Mouse (Mus musculus): ENCODE measurements around the gene Agmat.
"Not testable (repeated sequence)": the region's sequence is repeated elsewhere in the genome, so short reads cannot be mapped to it uniquely, and the experiment has no call there.

Agmat gene

GRCm38 (mm10) chr4:141736856-141737255, 9.6 kb upstream of the Agmat start:
- DNase-seq = no peak

- no peak for DNase-seq
Measured at GRCm38 (mm10) chr4:141738015-141738414, 8.5 kb upstream of the Agmat start.

- DNase-seq = no peak
Measured at GRCm38 (mm10) chr4:141741856-141742255, 4.6 kb upstream of the Agmat start.

- no peak for DNase-seq
Measured at GRCm38 (mm10) chr4:141742381-141742780, 4.1 kb upstream of the Agmat start.

- DNase-seq = no peak
Measured at GRCm38 (mm10) chr4:141749557-141749956, 3.1 kb downstream of the Agmat start.

- DNase-seq = no peak
Measured at GRCm38 (mm10) chr4:141750826-141751225, 4.4 kb downstream of the Agmat start.

GRCm38 (mm10) chr4:141751419-141752075, 5.1 kb downstream of the Agmat start:
- no peak for DNase-seq

GRCm38 (mm10) chr4:141752076-141752421, 5.6 kb downstream of the Agmat start:
- DNase-seq = no peak

- no peak for DNase-seq
Measured at GRCm38 (mm10) chr4:141755375-141755930, 9.0 kb downstream of the Agmat start.

GRCm38 (mm10) chr4:141757124-141757523, 10.7 kb downstream of the Agmat start:
- DNase-seq = no peak

- no peak for DNase-seq
Measured at GRCm38 (mm10) chr4:141758874-141759542, 12.5 kb downstream of the Agmat start.

GRCm38 (mm10) chr4:141760942-141761341, 14.5 kb downstream of the Agmat start:
- no peak for DNase-seq

- no peak for DNase-seq
Measured at GRCm38 (mm10) chr4:141762102-141762598, 15.7 kb downstream of the Agmat start.

- DNase-seq = no peak
Measured at GRCm38 (mm10) chr4:141763476-141763875, 17.0 kb downstream of the Agmat start.

- DNase-seq = no peak
Measured at GRCm38 (mm10) chr4:141765008-141765407, 18.5 kb downstream of the Agmat start.

GRCm38 (mm10) chr4:141766316-141766667, 19.8 kb downstream of the Agmat start:
- DNase-seq = no peak

- peak; percentile 24 to 25 for DNase-seq
Measured at GRCm38 (mm10) chr4:141766668-141767352, 20.3 kb downstream of the Agmat start.

- DNase-seq = peak; percentile 69 to 72
Measured at GRCm38 (mm10) chr4:141767353-141768036, 21.0 kb downstream of the Agmat start.

- DNase-seq = no peak
Measured at GRCm38 (mm10) chr4:141769501-141770160, 23.2 kb downstream of the Agmat start.

GRCm38 (mm10) chr4:141771823-141772222, 25.4 kb downstream of the Agmat start:
- no peak for DNase-seq

- DNase-seq = not testable (repeated sequence)
Measured at GRCm38 (mm10) chr4:141773019-141773418, 26.5 kb downstream of the Agmat start.

GRCm38 (mm10) chr4:141779828-141780227, 33.4 kb downstream of the Agmat start:
- DNase-seq = no peak

All from cerebellum, postnatal 36 days (tissue).